25 mouse cellular contexts compared by ENCODE assay signal in the genomic region with DNA sequence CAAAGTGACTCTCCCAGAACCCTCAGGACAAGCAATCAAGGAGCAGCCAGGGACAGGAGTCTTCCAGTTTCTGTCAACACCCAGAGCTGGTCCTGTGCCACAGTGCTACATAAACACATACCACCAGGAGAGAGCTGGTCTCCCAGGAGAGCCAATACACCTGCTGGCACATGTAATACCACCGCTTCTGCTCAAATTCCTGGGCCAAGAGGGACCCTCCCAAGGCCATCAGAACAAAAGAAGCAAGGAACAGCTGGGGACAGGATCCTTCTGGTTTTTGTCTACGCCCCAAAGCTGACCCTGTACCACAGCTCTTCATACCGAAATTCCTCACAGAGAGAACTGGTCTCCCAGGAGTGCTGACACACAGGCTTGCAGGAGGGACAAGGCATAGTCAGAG.
DNase-seq lines count a peak whose midpoint lies in the region; ATAC-seq and TF ChIP-seq lines count a peak whose summit lies in the region.
"Had no signal": no experiment of that assay in that cellular context is flagged by ENCODE, and none has a peak within 500 bp of the region (broad histone marks: within the 10 kb centered on the region; RNA-seq: fewer than 3 reads in every experiment).

No protein-coding gene starts in this region.

- H3K9ac ChIP-seq in limb, embryonic 13.5 days, result no peak overlapping the region
- no peak overlapping the region for H3K9ac ChIP-seq in limb, embryonic 14.5 days (ENCODE audit: low read depth, low read length, severe bottlenecking)
- H3K9ac ChIP-seq: embryonic facial prominence, embryonic 13.5 days; forebrain, postnatal 0 days; hindbrain, embryonic 14.5 days had no signal

- H3K9me3 ChIP-seq in limb, embryonic 13.5 days, result no peaks in the 10 kb centered on the region
- H3K9me3 ChIP-seq in limb, embryonic 10.5 days (replicated peaks), result no peaks in the 10 kb centered on the region
- no peaks in the 10 kb centered on the region for H3K9me3 ChIP-seq in limb, embryonic 14.5 days (ENCODE audit: control insufficient read depth, low read length)
- H3K9me3 ChIP-seq: embryonic facial prominence, embryonic 13.5 days had no signal

- TF ChIP-seq POLR2A in limb, embryonic 14.5 days (IDR thresholded peaks at IDR 0.05; ENCODE audit: borderline replicate concordance, extremely low read depth, insufficient read depth, insufficient read length), result no peak

- no peaks in the 10 kb centered on the region for H3K4me1 ChIP-seq in limb, embryonic 13.5 days
- no peaks in the 10 kb centered on the region for H3K4me1 ChIP-seq in limb, embryonic 10.5 days
- H3K4me1 ChIP-seq in limb, embryonic 14.5 days (ENCODE audit: control insufficient read depth, insufficient read depth, low read length), result peaks cover 4% of the 10 kb centered on the region; the same call in 1 of the 2 replicates
- H3K4me1 ChIP-seq: embryonic facial prominence, embryonic 13.5 days had no signal

- no peaks in the 10 kb centered on the region for H3K27me3 ChIP-seq in limb, embryonic 13.5 days
- H3K27me3 ChIP-seq in limb, embryonic 10.5 days (ENCODE audit: low read depth, poor library complexity, severe bottlenecking), result no peaks in the 10 kb centered on the region
- H3K27me3 ChIP-seq in limb, embryonic 14.5 days (ENCODE audit: control insufficient read depth, insufficient read depth, low read length), result no peaks in the 10 kb centered on the region
- H3K27me3 ChIP-seq: CH12.LX; embryonic facial prominence, embryonic 13.5 days had no signal

- ATAC-seq in limb, embryonic 13.5 days (ENCODE audit: low FRiP score, low read depth), result 0 out of 2 replicates have a peak, but pooled peaks have one; percentile 40
- ATAC-seq in limb, embryonic 14.5 days (ENCODE audit: low FRiP score, low read depth), result peak; percentile 55
- ATAC-seq: forebrain, embryonic 14.5 days; forebrain, postnatal 0 days; hindbrain, postnatal 0 days; inflammation-experienced regulatory T-cells, adult 6 months; intestine, embryonic 16.5 days had no signal

- H3K4me2 ChIP-seq in limb, embryonic 13.5 days (replicated peaks), result no peak overlapping the region
- no peak overlapping the region for H3K4me2 ChIP-seq in limb, embryonic 14.5 days (replicated peaks; ENCODE audit: low read depth, low read length, severe bottlenecking)
- H3K4me2 ChIP-seq: embryonic facial prominence, embryonic 13.5 days; hindbrain, embryonic 14.5 days had no signal

- no peaks in the 10 kb centered on the region for H3K36me3 ChIP-seq in limb, embryonic 13.5 days
- no peaks in the 10 kb centered on the region for H3K36me3 ChIP-seq in limb, embryonic 10.5 days
- H3K36me3 ChIP-seq in limb, embryonic 14.5 days (ENCODE audit: control insufficient read depth, insufficient read depth, low read length), result no peaks in the 10 kb centered on the region
- H3K36me3 ChIP-seq: embryonic facial prominence, embryonic 13.5 days had no signal

- DNase-seq in heart, adult 11 months, result peak; percentile 88
- DNase-seq in heart, postnatal 4 days, result no peak
- no peak for DNase-seq in limb, embryonic 10.5 days (ENCODE audit: low spot score)
- peak; percentile 3 for DNase-seq in R1 (ENCODE audit: low read depth, low spot score)
- DNase-seq in limb, embryonic 14.5 days (ENCODE audit: low spot score), result no peak
- no peak for DNase-seq in urinary bladder, postnatal 4 days (ENCODE audit: low spot score in 2 of 2)
- DNase-seq: adrenal gland, postnatal 10 days; adrenal gland, postnatal 36 days; B cell, adult 2 months; cerebellum, adult 18-20 months; cerebellum, adult 9-10 months; cerebellum, postnatal 25 days; forebrain, postnatal 0 days; gastrocnemius, postnatal 10 days; gastrocnemius, postnatal 36 days; heart, postnatal 36 days; kidney, adult 18-20 months had no signal

- WGBS in limb, embryonic 13.5 days, result 77% methylated on average over 3 of the region's 3 CpGs
- 86% methylated on average over 3 of the region's 3 CpGs for WGBS in limb, embryonic 10.5 days
- 72% methylated on average over 3 of the region's 3 CpGs for WGBS in limb, embryonic 14.5 days

- H3K27ac ChIP-seq in limb, embryonic 13.5 days, result no peak overlapping the region
- H3K27ac ChIP-seq in limb, embryonic 10.5 days, result no peak overlapping the region
- H3K27ac ChIP-seq in limb, embryonic 14.5 days (replicated peaks; ENCODE audit: low read depth, low read length), result no peak overlapping the region
- H3K27ac ChIP-seq: hindbrain, embryonic 14.5 days; hindbrain, postnatal 0 days had no signal

- no peak overlapping the region for H3K4me3 ChIP-seq in limb, embryonic 13.5 days
- H3K4me3 ChIP-seq in limb, embryonic 10.5 days, result no peak overlapping the region
- H3K4me3 ChIP-seq in limb, embryonic 14.5 days (replicated peaks; ENCODE audit: low read length), result no peak overlapping the region
- H3K4me3 ChIP-seq: embryonic facial prominence, embryonic 13.5 days had no signal

Comparison
In these comparisons a context has a peak if more than half of its experiments do, and no peak if none do; other contexts are left out.
1. DNase-seq: peak in heart, adult 11 months (single experiment) and R1 (single experiment); none in heart, postnatal 4 days (single experiment), limb, embryonic 10.5 days (single experiment), limb, embryonic 14.5 days (single experiment) and urinary bladder, postnatal 4 days (0 of 2).